Mouse (Mus musculus) CH12F3 (cell line): ENCODE measurements around the gene Liph.
"Not testable (repeated sequence)": the region's sequence is repeated elsewhere in the genome, so short reads cannot be mapped to it uniquely, and the experiment has no call there.

Experiments used
- in situ Hi-C: fragments of 300-500 bp; cut with MboI; formaldehyde crosslinking; loops from 2 replicates; pipeline ENCODE4 v1.14.3; 2020; ENCODE audit warnings: low sequenced_read_pairs

Liph gene

DNA sequence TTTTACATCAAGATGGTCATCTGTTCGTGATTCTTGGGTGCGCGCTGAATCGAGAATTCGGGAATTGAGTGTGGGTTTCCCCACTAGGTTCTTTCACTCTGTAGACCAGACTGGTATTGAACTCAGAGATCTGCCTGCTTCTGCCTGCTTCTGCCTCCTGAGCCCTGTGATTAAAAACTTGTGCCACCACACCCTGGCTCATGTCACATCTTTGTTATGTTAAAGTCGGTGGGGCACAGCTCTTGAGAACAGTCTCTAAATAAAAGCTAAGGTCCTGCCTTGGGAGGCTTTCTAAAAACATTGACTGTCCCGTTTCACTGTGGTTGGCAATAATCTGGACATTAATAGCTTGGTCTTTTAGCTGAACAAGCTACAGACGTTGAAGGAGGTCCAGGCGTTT lies 12.3 kb downstream of the Liph start:
- in situ Hi-C loops = no loop called here

DNA sequence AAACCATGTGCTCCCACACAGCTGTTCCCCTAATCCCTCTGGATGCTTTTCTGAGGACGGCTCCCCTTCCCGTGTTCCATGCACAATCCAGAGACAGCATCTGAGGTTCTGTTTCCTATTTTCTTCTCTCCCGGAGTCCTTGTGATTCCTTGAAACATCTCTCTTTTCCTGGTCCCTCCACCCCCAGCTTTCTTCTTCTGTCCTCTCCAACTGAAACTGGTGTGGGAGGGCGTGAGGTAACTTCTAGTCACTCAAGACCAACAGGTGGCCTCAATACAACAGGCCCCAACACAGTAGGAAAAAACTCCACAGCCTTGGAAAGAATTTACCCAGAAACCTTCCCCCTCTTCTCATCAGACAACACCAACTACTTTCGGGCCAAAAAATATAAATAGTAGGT lies 18.1 kb downstream of the Liph start:
- in situ Hi-C loops = no loop called here

GRCm38 (mm10) chr16:21976203-21976602 lies 19.3 kb downstream of the Liph start:
- in situ Hi-C loops = no loop called here

GRCm38 (mm10) chr16:21971446-21971845 lies 24.0 kb downstream of the Liph start:
- in situ Hi-C loops = no loop called here

- in situ Hi-C loops = no loop called here
These were observed 24.9 kb downstream of the Liph start for GRCm38 (mm10) chr16:21970536-21970935.

DNA sequence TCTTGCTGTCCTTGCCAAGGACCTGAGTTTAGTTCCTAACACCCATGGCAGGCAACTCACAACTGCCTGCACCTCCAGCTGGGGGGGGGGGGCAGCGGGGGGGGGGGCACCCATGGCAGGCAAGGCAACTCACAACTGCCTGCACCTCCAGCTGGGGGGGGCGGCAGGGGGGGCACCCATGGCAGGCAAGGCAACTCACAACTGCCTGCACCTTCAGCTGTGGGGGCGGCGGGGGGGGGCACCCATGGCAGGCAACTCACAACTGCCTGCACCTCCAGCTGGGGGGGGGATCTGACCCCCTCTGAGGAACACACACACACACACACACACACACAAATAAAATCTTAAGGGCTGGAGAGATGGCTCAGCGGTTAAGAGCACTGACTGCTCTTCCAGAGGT lies 25.6 kb downstream of the Liph start:
- in situ Hi-C loops = no loop called here

DNA sequence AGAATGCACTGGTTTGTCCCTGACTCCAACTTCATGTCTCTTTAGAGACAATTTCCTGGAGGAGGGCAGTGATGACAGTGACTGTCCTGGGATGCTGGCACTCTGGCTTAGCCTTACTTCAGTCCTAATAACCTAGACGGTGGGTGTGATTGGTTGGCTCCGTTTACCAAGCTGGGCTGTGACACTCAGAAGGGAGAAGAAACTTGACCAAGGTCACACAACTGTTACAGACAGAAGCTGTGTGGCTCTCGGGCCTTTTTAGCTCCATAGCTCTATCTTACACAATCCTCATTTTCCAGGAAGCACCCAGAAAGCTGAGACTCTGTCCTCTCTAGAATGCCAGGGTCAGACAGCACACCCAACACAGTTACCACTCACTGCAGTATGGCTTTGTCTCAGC lies 29.9 kb downstream of the Liph start:
- in situ Hi-C loops = no loop called here

- in situ Hi-C loops = no loop called here
These were observed 39.9 kb downstream of the Liph start for GRCm38 (mm10) chr16:21955591-21955990.

DNA sequence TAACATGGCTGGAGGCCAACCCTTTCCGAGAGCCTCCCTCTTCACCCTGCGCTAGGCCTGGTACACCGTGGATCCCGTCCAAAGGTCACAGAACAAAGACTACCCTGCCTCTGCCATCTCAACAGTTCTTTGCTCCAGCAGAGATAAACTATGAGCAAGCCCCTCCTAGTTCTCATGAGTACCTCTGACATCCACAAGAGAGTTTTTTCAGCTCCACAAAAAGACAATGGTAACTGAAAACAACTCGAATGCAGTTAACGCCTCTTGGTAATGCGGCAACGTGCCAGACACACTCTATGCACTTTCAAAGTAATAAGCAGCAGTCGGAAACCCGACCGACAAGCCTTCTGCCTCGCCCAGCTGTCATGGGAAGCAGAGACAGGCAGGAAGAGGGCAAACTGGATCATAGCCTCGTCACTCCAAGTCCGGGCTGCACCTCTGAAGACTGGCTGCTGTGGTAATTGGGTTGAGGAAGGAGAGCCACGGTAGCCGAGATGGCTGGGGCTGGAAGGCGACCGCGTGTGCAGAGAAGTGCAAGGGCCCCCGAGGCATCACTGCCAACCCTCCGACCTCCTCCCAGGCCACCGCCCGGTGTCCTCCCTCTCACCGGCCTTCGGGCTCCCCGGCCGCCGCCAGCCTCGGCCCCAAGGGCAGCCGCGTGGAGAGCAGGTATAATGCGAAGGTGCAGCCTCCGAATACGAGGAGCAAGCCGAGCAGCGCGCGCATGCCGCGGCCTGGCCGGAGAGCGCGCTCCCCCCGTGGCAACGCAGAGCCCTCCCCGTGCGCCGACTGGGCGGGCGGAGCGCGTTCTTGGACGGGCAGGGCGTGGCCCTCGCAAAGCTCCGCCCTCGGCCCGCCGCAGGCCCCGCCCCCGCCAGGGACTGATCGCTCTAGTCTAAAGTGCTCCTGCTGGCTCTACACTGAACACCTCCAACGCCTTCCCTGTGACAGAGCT lies 48.4 kb downstream of the Liph start, which contains the start of gene Tmem41a:
TSS of gene Tmem41a (minus strand) at position 792 of the 955 bp plus-strand sequence.
- in situ Hi-C loops = no loop called here

GRCm38 (mm10) chr16:21928471-21928870 lies 67.0 kb downstream of the Liph start:
- in situ Hi-C loops = no loop called here

DNA sequence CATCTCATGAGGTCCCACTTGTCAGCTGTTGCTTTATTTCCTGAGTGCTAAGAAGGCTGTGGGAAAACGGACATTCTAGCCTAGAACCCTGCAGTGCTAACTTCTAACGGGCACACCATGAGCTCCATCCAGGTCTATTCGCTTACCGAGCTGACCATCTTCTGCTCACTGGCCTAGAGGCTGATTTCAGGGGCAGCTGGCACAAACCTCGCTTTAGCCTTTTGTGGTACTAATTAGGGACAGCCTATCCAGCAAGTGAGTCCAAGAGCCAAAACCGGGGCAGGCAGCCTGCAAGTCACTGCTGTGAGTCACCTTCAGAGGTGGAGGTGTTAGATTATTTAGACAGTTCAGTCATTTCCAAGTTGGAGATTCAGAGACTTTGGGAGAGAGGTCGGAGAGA lies 78.8 kb downstream of the Liph start:
- in situ Hi-C loops = no loop called here

- in situ Hi-C loops = no loop called here
These were observed 82.1 kb downstream of the Liph start for GRCm38 (mm10) chr16:21913347-21913746.

DNA sequence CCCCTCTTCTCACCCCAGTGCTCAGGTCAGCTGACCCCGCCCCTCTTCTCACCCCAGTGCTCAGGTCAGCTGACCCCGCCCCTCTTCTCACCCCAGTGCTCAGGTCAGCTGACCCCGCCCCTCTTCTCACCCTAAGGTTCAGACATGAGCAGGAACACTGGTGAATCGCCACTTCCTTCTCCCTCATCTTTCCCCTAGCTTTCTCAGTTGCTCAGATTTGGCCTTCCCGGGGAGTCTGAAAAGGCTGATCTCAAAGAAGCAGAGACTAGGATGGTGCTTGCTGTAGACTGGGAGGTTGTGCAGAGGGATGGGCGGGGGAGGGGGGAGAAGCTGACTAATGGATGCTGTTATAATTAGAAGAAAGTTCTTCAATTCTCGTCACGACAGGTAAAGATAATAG lies 86.6 kb downstream of the Liph start:
- in situ Hi-C loops = not testable (repeated sequence)

DNA sequence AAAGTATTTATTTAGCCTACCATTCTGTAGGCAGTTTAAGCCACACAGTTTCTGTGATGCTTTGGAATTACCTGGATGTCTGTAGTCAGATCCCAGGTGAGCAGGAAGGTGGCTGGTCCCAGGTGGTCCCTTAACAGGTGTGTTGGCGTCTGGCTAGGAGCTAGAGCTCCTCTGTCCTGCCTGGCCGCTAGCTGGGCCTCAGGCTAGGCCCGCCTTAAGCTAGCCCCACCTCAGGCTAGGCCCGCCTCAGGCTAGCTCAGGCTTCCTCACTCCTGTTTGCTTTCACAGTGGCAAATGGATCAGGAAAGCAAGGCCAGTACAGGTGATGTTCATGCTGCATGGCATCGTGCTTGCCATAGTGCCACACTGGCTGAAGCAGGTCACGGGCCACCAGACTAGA lies 88.6 kb downstream of the Liph start:
- in situ Hi-C loops = no loop called here

DNA sequence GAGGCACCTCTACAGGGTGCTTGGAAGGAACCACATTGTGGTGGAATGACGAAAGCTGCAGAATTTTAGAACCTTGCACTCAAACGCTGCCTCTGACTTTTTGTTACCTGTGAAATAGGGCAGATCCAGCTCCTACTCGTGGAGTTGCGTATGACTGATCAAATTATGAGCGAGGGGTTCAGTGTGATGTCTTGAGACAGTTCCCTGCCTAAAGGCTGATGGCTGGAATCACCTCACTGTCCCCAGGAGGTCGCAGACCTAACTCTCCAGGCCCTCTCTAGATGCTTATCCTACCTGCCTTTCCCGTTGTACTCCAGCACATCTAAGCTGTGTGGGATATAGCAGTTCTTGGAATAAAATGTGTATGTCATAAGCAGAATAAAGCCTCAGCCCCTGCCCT lies 89.5 kb downstream of the Liph start:
- in situ Hi-C loops = no loop called here

DNA sequence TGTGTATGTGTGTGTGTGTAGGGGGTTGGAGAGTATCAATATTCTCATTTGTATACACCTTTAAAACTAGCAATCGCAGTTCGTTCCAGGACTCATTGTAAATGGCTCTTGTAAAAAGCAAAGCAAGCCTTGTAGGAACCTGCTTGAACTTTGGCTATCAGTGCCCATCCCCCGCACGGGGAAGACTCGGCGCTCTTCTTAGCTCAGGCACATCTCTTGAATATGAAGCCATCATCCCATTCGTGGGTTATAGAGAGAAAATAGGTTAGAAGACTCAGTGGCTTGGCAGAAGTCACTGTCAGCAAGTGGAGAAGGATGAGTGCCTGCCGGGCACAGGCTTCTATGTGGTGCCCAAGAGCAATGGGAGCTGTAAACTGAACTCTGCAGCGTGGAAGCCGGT lies 90.8 kb downstream of the Liph start:
- in situ Hi-C loops = no loop called here
